Mouse (Mus musculus) C3H10T1/2 (cell line): ENCODE results near the gene Olfr1164. TPM values are rescaled to one million over a fixed set of nuclear protein-coding genes. Genes with fewer than 3 reads are reported as not detected.

Source experiments
- polyA plus RNA-seq, 2 experiments: library from polyadenylated mRNA; unstranded; fragments of >200 nt; fragmentation: generic; extraction: Trizol; gene quantifications; one replicate each; pipeline ENCODE4 v1.2.1; 2012; ENCODE audit warnings: missing spikeins in 2 of 2

The Olfr1164 gene
- not detected for polyA plus RNA-seq

GRCm38 (mm10) chr2:88093866-88094265 lies at the start of gene Olfr1164:
TSS of gene Olfr1164 (minus strand) at chr2:88093966.

GRCm38 (mm10) chr2:88128172-88128571 lies 34.4 kb upstream of the Olfr1164 start, which contains the start of gene Olfr1166:
TSS of gene Olfr1166 (minus strand) at chr2:88128272.

DNA sequence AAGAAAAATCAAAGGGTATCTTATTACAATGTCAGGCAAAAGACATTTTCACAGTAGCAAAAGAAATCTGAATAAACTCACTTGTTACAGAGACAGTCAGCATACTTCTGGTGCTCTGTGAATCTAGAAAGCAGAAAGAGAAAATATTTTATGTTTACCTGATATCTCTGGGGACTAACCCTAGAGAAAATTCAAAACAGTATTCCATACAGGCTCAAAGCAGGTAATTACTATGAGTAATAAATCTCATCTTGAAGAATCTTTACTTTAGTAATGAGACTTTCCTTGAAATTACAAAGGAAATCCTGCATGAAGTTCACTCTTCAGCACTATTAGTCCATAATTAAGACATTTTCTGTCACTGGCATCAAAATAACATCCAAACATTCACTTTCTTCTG lies 22.0 kb downstream of the Olfr1164 start, which contains the start of gene Olfr1163:
TSS of gene Olfr1163 (minus strand) at position 101 of the 400 bp plus-strand sequence.

DNA sequence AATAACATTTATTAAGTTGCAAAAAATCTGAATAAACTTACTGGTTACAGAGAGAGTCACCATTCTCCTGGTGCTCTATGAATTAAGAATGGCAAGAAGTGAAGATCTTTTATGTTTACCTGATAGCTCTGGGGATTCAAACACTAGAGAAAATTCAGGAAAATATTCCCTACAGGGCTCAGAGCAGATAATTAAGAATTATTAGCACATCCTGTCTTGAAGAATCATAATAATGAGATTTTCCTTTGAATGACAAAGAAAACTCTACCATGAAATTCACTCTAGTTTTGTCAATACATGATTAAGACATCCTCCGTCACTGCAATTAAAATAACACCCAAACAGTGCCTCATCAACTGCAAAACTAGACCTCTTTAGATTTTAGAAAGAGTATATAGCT lies 42.7 kb downstream of the Olfr1164 start, which contains the start of gene Olfr1162:
TSS of gene Olfr1162 (minus strand) at position 101 of the 400 bp plus-strand sequence.

Other genes starting within 250 kb of the Olfr1164 start
- gene Olfr1150-ps1, start 250.0 kb downstream of the Olfr1164 start, polyA plus RNA-seq: not detected
- gene Olfr1151, start 238.1 kb downstream of the Olfr1164 start, polyA plus RNA-seq: not detected
- gene Olfr1152, start 227.5 kb downstream of the Olfr1164 start, polyA plus RNA-seq: not detected
- gene Olfr1153, start 199.0 kb downstream of the Olfr1164 start, polyA plus RNA-seq: not detected
- gene Olfr1154, start 188.8 kb downstream of the Olfr1164 start, polyA plus RNA-seq: not detected
- not detected for gene Olfr1155, start 148.8 kb downstream of the Olfr1164 start, polyA plus RNA-seq
- gene Olfr1156, start 140.9 kb downstream of the Olfr1164 start, polyA plus RNA-seq: not detected
- gene Olfr1157, start 125.7 kb downstream of the Olfr1164 start, polyA plus RNA-seq: not detected
- not detected for gene Olfr74, start 119.3 kb downstream of the Olfr1164 start, polyA plus RNA-seq
- gene Olfr1158, start 103.9 kb downstream of the Olfr1164 start, polyA plus RNA-seq: not detected
- not detected for gene Olfr1160, start 85.7 kb downstream of the Olfr1164 start, polyA plus RNA-seq
- not detected for gene Olfr1161, start 71.2 kb downstream of the Olfr1164 start, polyA plus RNA-seq
- gene Olfr73, start 56.3 kb downstream of the Olfr1164 start, polyA plus RNA-seq: not detected
- not detected for gene Olfr1162, start 42.8 kb downstream of the Olfr1164 start, polyA plus RNA-seq
- not detected for gene Olfr1163, start 22.1 kb downstream of the Olfr1164 start, polyA plus RNA-seq
- not detected for gene Olfr1166, start 34.3 kb upstream of the Olfr1164 start, polyA plus RNA-seq
- gene Olfr1167, start 61.2 kb upstream of the Olfr1164 start, polyA plus RNA-seq: not detected
- gene Olfr1168, start 87.9 kb upstream of the Olfr1164 start, polyA plus RNA-seq: not detected
- not detected for gene Olfr1170, start 134.4 kb upstream of the Olfr1164 start, polyA plus RNA-seq
- not detected for gene Olfr1173, start 185.9 kb upstream of the Olfr1164 start, polyA plus RNA-seq
- gene Olfr1174-ps, start 221.2 kb upstream of the Olfr1164 start, polyA plus RNA-seq: not detected
- gene Olfr1175-ps, start 233.2 kb upstream of the Olfr1164 start, polyA plus RNA-seq: not detected
- not detected for gene Olfr1176, start 242.8 kb upstream of the Olfr1164 start, polyA plus RNA-seq